Mouse (Mus musculus) G1E (cell line): ENCODE measurements around the gene Slc22a3. TPM values are rescaled to one million over a fixed set of nuclear protein-coding genes. Genes with fewer than 3 reads are reported as not detected.

Source experiments
- ATAC-seq: 2 replicates; pipeline ENCODE4 v1.8.0; 2016; ENCODE audit warnings: mild to moderate bottlenecking; ENCODE audit not compliant: insufficient number of reproducible peaks, poor library complexity, low FRiP score, severe bottlenecking; ENCODE audit errors: extremely low read depth
- DNase-seq: peaks from one replicate; pipeline ENCODE4 v3.0.0; 2012; ENCODE audit warnings: low spot score
- H3K27me3 ChIP-seq: 2 replicates; pipeline ENCODE4 v1.6.1; 2012; ENCODE audit warnings: mild to moderate bottlenecking, low read length, inconsistent platforms; ENCODE audit not compliant: insufficient read depth
- H3K36me3 ChIP-seq: replicated peaks from 2 replicates; pipeline ENCODE3; 2012; ENCODE audit warnings: mild to moderate bottlenecking, inconsistent platforms
- H3K4me1 ChIP-seq: 2 replicates; pipeline ENCODE4 v1.6.1; 2012; ENCODE audit warnings: low read depth, low read length, inconsistent platforms, mixed read lengths; ENCODE audit not compliant: insufficient read depth
- H3K4me3 ChIP-seq: 2 replicates; pipeline ENCODE4 v1.5.1; 2012; ENCODE audit warnings: low read depth, mild to moderate bottlenecking, inconsistent platforms, low read length, moderate library complexity, mixed read lengths
- H3K9me3 ChIP-seq: replicated peaks from 2 replicates; pipeline ENCODE4 v1.6.1; 2012; ENCODE audit warnings: inconsistent platforms
- CTCF ChIP-seq: IDR thresholded peaks from 2 replicates; pipeline ENCODE4 v1.5.1; 2012; ENCODE audit warnings: low read depth, low read length, inconsistent platforms, mixed read lengths
- GATA1 ChIP-seq: IDR thresholded peaks from 2 replicates; pipeline ENCODE4 v1.6.1; 2012; ENCODE audit warnings: borderline replicate concordance, low read length, inconsistent platforms, mixed read lengths
- GATA2 ChIP-seq: IDR thresholded peaks from 2 replicates; pipeline ENCODE4 v1.6.1; 2012; ENCODE audit warnings: low read depth, low read length, inconsistent platforms, borderline replicate concordance
- POLR2AphosphoS5 ChIP-seq: IDR thresholded peaks from 2 replicates; pipeline ENCODE4 v1.6.1; 2012; ENCODE audit warnings: low read depth, low read length, inconsistent platforms; ENCODE audit not compliant: insufficient replicate concordance
- TAL1 ChIP-seq: conservative IDR thresholded peaks from 2 replicates; pipeline ENCODE4 v1.6.1; 2012; ENCODE audit warnings: low read depth, low read length, inconsistent platforms, mixed read lengths
- polyA plus RNA-seq: library from polyadenylated mRNA; stranded (reverse); fragments of >175 nt; gene quantifications from 2 replicates; pipeline ENCODE4 v1.2.3, GENCODE M21; 2012
- total RNA-seq, 2 experiments: library from RNA; stranded (forward) in 1 of 2; stranded (reverse) in 1 of 2; fragments of 200-1000 nt in 1 of 2; fragments of >200 nt in 1 of 2; fragmentation: Nextera tagmentation in 1 of 2; gene quantifications; 2 replicates each; pipeline ENCODE4 v1.2.3; 2014 to 2017

The Slc22a3 gene
- total and polyA plus RNA-seq, 3 experiments = 0.02 to 0.27 TPM; not detected in 1

GRCm38 (mm10) chr17:12396163-12396677 lies 111.3 kb downstream of the Slc22a3 start:
- DNase-seq (no peak), ATAC-seq (no peak)
- Histone ChIP-seq H3K27me3 (peaks cover 49% of the 10 kb centered on the region), H3K36me3 (no peaks in the 10 kb centered on the region), H3K4me1 (no peaks in the 10 kb centered on the region), H3K9me3 (no peaks in the 10 kb centered on the region), H3K4me3 (no peak overlapping the region)
- TF ChIP-seq GATA2 = no peak
- TF ChIP-seq TAL1 = no peak
- no peak for TF ChIP-seq CTCF
- no peak for TF ChIP-seq POLR2AphosphoS5
- TF ChIP-seq GATA1 = no peak

- ATAC-seq (no peak), DNase-seq (no peak)
- H3K36me3 ChIP-seq = no peaks in the 10 kb centered on the region
- no peaks in the 10 kb centered on the region for H3K4me1 ChIP-seq
- no peaks in the 10 kb centered on the region for H3K9me3 ChIP-seq
- peaks cover 46% of the 10 kb centered on the region for H3K27me3 ChIP-seq
- H3K4me3 ChIP-seq = no peak overlapping the region
- TF ChIP-seq GATA2 = no peak
- TF ChIP-seq POLR2AphosphoS5 = no peak
- TF ChIP-seq GATA1 = no peak
Measured at GRCm38 (mm10) chr17:12388239-12388638, 119.3 kb downstream of the Slc22a3 start.

GRCm38 (mm10) chr17:12387781-12388180 lies 119.7 kb downstream of the Slc22a3 start:
- H3K27me3 ChIP-seq = peaks cover 47% of the 10 kb centered on the region
- H3K9me3 ChIP-seq = no peaks in the 10 kb centered on the region
- H3K4me3 ChIP-seq = no peak overlapping the region
- no peaks in the 10 kb centered on the region for H3K36me3 ChIP-seq
- no peak for DNase-seq
- TF ChIP-seq POLR2AphosphoS5 (no peak), CTCF (no peak), TAL1 (no peak), GATA1 (no peak), GATA2 (no peak)
- no peaks in the 10 kb centered on the region for H3K4me1 ChIP-seq
- ATAC-seq = no peak

GRCm38 (mm10) chr17:12385049-12385794 lies 122.3 kb downstream of the Slc22a3 start:
- Histone ChIP-seq H3K9me3 (no peaks in the 10 kb centered on the region), H3K4me3 (no peak overlapping the region), H3K4me1 (no peaks in the 10 kb centered on the region), H3K36me3 (no peaks in the 10 kb centered on the region), H3K27me3 (peaks cover 41% of the 10 kb centered on the region)
- DNase-seq = no peak
- no peak for ATAC-seq
- TF ChIP-seq CTCF (no peak), POLR2AphosphoS5 (no peak), TAL1 (no peak), GATA2 (no peak), GATA1 (no peak)

- Histone ChIP-seq H3K36me3 (no peaks in the 10 kb centered on the region), H3K9me3 (no peaks in the 10 kb centered on the region), H3K27me3 (peaks cover 32% of the 10 kb centered on the region), H3K4me1 (no peaks in the 10 kb centered on the region), H3K4me3 (no peak overlapping the region)
- ATAC-seq = no peak
- no peak for DNase-seq
- TF ChIP-seq POLR2AphosphoS5 = no peak
- TF ChIP-seq CTCF = no peak
- no peak for TF ChIP-seq GATA2
- TF ChIP-seq GATA1 = no peak
- TF ChIP-seq TAL1 = no peak
Measured at GRCm38 (mm10) chr17:12382531-12382930, 125.0 kb downstream of the Slc22a3 start.

- DNase-seq = no peak
- Histone ChIP-seq H3K4me3 (no peak overlapping the region), H3K27me3 (peaks cover 35% of the 10 kb centered on the region), H3K9me3 (no peaks in the 10 kb centered on the region), H3K36me3 (no peaks in the 10 kb centered on the region), H3K4me1 (no peaks in the 10 kb centered on the region)
- ATAC-seq = no peak
- TF ChIP-seq CTCF (no peak), GATA1 (no peak), TAL1 (no peak), POLR2AphosphoS5 (no peak), GATA2 (no peak)
Measured at GRCm38 (mm10) chr17:12381579-12381978, 125.9 kb downstream of the Slc22a3 start.
